Mouse (Mus musculus): ENCODE data around the gene Kcnmb2. TPM values are rescaled to one million over a fixed set of nuclear protein-coding genes. Genes with fewer than 3 reads are reported as not detected.
A peak's percentile ranks its signal among the peaks of the same experiment; 100 is the strongest.

The Kcnmb2 gene
- polyA plus RNA-seq, 1 experiment from 2014 or later: 13.2 TPM

DNA sequence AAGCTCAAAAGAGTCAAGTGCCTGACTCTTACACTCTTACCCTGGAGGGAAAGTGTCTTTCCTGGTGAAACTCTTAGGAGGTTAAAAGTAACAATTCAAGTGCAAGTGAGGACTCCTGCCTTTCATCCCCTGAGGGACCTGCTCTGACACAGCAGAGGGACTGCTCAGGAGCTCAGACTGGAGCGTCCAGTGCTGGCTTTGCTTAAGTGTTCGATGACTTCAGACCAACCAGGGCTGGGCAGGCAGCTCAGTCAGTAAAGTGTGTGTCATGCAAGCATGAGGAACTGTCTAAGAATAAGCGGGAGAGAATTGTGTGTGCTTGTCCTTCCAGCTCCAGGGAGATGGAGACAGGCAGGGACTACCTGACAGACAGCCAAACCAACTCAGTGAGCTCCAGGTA is 9.4 kb downstream of the Kcnmb2 start:
- H3K36me3 ChIP-seq (ENCODE audit: control insufficient read depth, insufficient read depth, low read length): no peaks in the 10 kb centered on the region
- ATAC-seq: peak; percentile 55; the same call in 1 of the 2 replicates
- H3K9ac ChIP-seq (ENCODE audit: low read depth, low read length): no peak overlapping the region
- H3K9me3 ChIP-seq (replicated peaks; ENCODE audit: control insufficient read depth, low read length, poor library complexity, severe bottlenecking): no peaks in the 10 kb centered on the region
- H3K4me3 ChIP-seq (ENCODE audit: low read depth, low read length): no peak overlapping the region
- no peaks in the 10 kb centered on the region for H3K27me3 ChIP-seq (ENCODE audit: control insufficient read depth, insufficient read depth, low read depth, low read length)
- H3K4me1 ChIP-seq (ENCODE audit: control insufficient read depth, insufficient read depth, low read length): peaks cover 3% of the 10 kb centered on the region; the same call in 1 of the 2 replicates
- 62% methylated on average over 3 of the region's 3 CpGs for WGBS
- H3K27ac ChIP-seq (ENCODE audit: low read length): no peak overlapping the region
- H3K4me2 ChIP-seq (ENCODE audit: low read length): no peak overlapping the region

- ATAC-seq: no peak
- H3K36me3 ChIP-seq (ENCODE audit: control insufficient read depth, insufficient read depth, low read length): no peaks in the 10 kb centered on the region; the same call in 1 of the 2 replicates
- H3K4me2 ChIP-seq (ENCODE audit: low read length): no peak overlapping the region
- no peaks in the 10 kb centered on the region for H3K27me3 ChIP-seq (ENCODE audit: control insufficient read depth, insufficient read depth, low read depth, low read length)
- no peak overlapping the region for H3K4me3 ChIP-seq (ENCODE audit: low read depth, low read length)
- H3K4me1 ChIP-seq (ENCODE audit: control insufficient read depth, insufficient read depth, low read length): no peaks in the 10 kb centered on the region
- H3K9ac ChIP-seq (ENCODE audit: low read depth, low read length): no peak overlapping the region
- H3K9me3 ChIP-seq (replicated peaks; ENCODE audit: control insufficient read depth, low read length, poor library complexity, severe bottlenecking): no peaks in the 10 kb centered on the region
- 93% methylated on average over 1 of the region's 1 CpGs for WGBS
- no peak overlapping the region for H3K27ac ChIP-seq (ENCODE audit: low read length)
Measured at GRCm38 (mm10) chr3:31928544-31928943, 26.2 kb downstream of the Kcnmb2 start.

GRCm38 (mm10) chr3:31934704-31935103 is 32.4 kb downstream of the Kcnmb2 start:
- no peak overlapping the region for H3K4me2 ChIP-seq (ENCODE audit: low read length)
- no peaks in the 10 kb centered on the region; the same call in 1 of the 2 replicates for H3K36me3 ChIP-seq (ENCODE audit: control insufficient read depth, insufficient read depth, low read length)
- no peak overlapping the region for H3K27ac ChIP-seq (ENCODE audit: low read length)
- ATAC-seq: no peak
- no peaks in the 10 kb centered on the region for H3K27me3 ChIP-seq (ENCODE audit: control insufficient read depth, insufficient read depth, low read depth, low read length)
- no peak overlapping the region for H3K4me3 ChIP-seq (ENCODE audit: low read depth, low read length)
- no peaks in the 10 kb centered on the region for H3K9me3 ChIP-seq (replicated peaks; ENCODE audit: control insufficient read depth, low read length, poor library complexity, severe bottlenecking)
- H3K4me1 ChIP-seq (ENCODE audit: control insufficient read depth, insufficient read depth, low read length): no peaks in the 10 kb centered on the region
- 56% methylated on average over 1 of the region's 1 CpGs for WGBS
- H3K9ac ChIP-seq (ENCODE audit: low read depth, low read length): no peak overlapping the region

DNA sequence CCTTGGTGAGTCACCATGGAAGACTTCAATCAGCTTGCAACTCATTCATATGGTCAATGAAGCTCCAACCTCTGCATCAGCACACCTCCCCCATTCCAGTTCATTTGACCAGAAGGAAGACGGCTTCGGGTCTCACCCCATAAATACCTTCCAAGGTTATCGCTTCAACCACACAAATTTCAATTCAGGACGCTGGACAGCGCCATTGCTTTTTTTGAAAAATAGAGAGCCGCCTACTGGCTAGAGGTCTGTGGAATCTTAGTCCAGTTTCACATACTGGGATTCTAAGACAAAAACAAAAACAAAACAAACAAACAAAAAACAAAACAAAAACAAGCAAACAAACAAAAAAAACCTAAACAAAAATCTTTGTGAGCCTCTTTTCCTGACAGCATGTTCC is 39.2 kb downstream of the Kcnmb2 start:
- no peak overlapping the region for H3K27ac ChIP-seq (ENCODE audit: low read length)

GRCm38 (mm10) chr3:31954213-31954612 is 51.9 kb downstream of the Kcnmb2 start:
- Histone ChIP-seq H3K9me3 (replicated peaks; ENCODE audit: control insufficient read depth, low read length, poor library complexity, severe bottlenecking) (no peaks in the 10 kb centered on the region), H3K27me3 (ENCODE audit: control insufficient read depth, insufficient read depth, low read depth, low read length) (no peaks in the 10 kb centered on the region), H3K27ac (ENCODE audit: low read length) (no peak overlapping the region), H3K4me2 (ENCODE audit: low read length) (no peak overlapping the region), H3K36me3 (ENCODE audit: control insufficient read depth, insufficient read depth, low read length) (no peaks in the 10 kb centered on the region), H3K4me1 (ENCODE audit: control insufficient read depth, insufficient read depth, low read length) (0 out of 2 replicates have a peak, but pooled peaks cover 2% of the 10 kb centered on the region), H3K4me3 (ENCODE audit: low read depth, low read length) (no peak overlapping the region), H3K9ac (ENCODE audit: low read depth, low read length) (no peak overlapping the region)
- ATAC-seq: no peak
- WGBS: 52% methylated on average over 3 of the region's 3 CpGs

More for the DNA sequence above, 39.2 kb downstream of the Kcnmb2 start:
- no peak overlapping the region for H3K9ac ChIP-seq (ENCODE audit: low read depth, low read length)
- no peak overlapping the region for H3K4me3 ChIP-seq (ENCODE audit: low read depth, low read length)
- H3K4me2 ChIP-seq (ENCODE audit: low read length): no peak overlapping the region
- H3K9me3 ChIP-seq (replicated peaks; ENCODE audit: control insufficient read depth, low read length, poor library complexity, severe bottlenecking): no peaks in the 10 kb centered on the region
- H3K4me1 ChIP-seq (ENCODE audit: control insufficient read depth, insufficient read depth, low read length): no peaks in the 10 kb centered on the region
- no peak for ATAC-seq
- no peaks in the 10 kb centered on the region for H3K36me3 ChIP-seq (ENCODE audit: control insufficient read depth, insufficient read depth, low read length)
- H3K27me3 ChIP-seq (ENCODE audit: control insufficient read depth, insufficient read depth, low read depth, low read length): no peaks in the 10 kb centered on the region
- 32% methylated on average over 6 of the region's 6 CpGs for WGBS

- Histone ChIP-seq H3K4me1 (ENCODE audit: control insufficient read depth, insufficient read depth, low read length) (peaks cover 2% of the 10 kb centered on the region; the same call in 1 of the 2 replicates), H3K27me3 (ENCODE audit: control insufficient read depth, insufficient read depth, low read depth, low read length) (no peaks in the 10 kb centered on the region), H3K4me3 (ENCODE audit: low read depth, low read length) (no peak overlapping the region), H3K27ac (ENCODE audit: low read length) (no peak overlapping the region), H3K4me2 (ENCODE audit: low read length) (no peak overlapping the region), H3K9me3 (replicated peaks; ENCODE audit: control insufficient read depth, low read length, poor library complexity, severe bottlenecking) (no peaks in the 10 kb centered on the region), H3K9ac (ENCODE audit: low read depth, low read length) (no peak overlapping the region), H3K36me3 (ENCODE audit: control insufficient read depth, insufficient read depth, low read length) (no peaks in the 10 kb centered on the region)
- ATAC-seq: no peak
- WGBS: 76% methylated on average over 2 of the region's 2 CpGs
Measured at GRCm38 (mm10) chr3:31955004-31955403, 52.7 kb downstream of the Kcnmb2 start.

- no peak overlapping the region for H3K4me3 ChIP-seq (ENCODE audit: low read depth, low read length)
- H3K27ac ChIP-seq (ENCODE audit: low read length): no peak overlapping the region
- H3K27me3 ChIP-seq (ENCODE audit: control insufficient read depth, insufficient read depth, low read depth, low read length): no peaks in the 10 kb centered on the region
- H3K4me1 ChIP-seq (ENCODE audit: control insufficient read depth, insufficient read depth, low read length): no peaks in the 10 kb centered on the region; the same call in none of the 2 replicates
- H3K9me3 ChIP-seq (replicated peaks; ENCODE audit: control insufficient read depth, low read length, poor library complexity, severe bottlenecking): no peaks in the 10 kb centered on the region
- ATAC-seq: no peak
- no peak overlapping the region for H3K4me2 ChIP-seq (ENCODE audit: low read length)
- no peaks in the 10 kb centered on the region for H3K36me3 ChIP-seq (ENCODE audit: control insufficient read depth, insufficient read depth, low read length)
- H3K9ac ChIP-seq (ENCODE audit: low read depth, low read length): no peak overlapping the region
- WGBS: 63% methylated on average over 5 of the region's 5 CpGs
Measured at GRCm38 (mm10) chr3:31959821-31960220, 57.5 kb downstream of the Kcnmb2 start.

DNA sequence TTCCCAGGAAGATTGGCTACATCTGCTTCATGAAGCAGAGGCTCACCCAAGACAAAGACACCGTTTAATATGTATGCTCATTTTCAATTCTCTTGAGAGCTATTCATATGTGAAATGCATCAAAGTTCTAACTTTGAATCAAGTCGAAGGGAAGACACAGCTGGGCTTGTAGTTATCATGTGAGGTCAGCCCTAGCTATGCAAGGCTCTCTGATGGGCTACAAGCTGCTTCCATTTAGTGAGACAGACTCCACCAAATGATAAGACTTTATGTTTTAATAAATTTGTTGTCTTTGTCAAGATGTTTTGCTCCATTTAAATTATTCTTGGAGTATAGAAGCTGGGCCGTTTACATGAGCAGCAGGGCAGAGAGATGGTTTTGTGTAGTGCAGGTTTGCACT is 58.9 kb downstream of the Kcnmb2 start:
- 32% methylated on average over 3 of the region's 3 CpGs for WGBS
- Histone ChIP-seq H3K9ac (ENCODE audit: low read depth, low read length) (no peak overlapping the region), H3K4me2 (ENCODE audit: low read length) (no peak overlapping the region), H3K27me3 (ENCODE audit: control insufficient read depth, insufficient read depth, low read depth, low read length) (no peaks in the 10 kb centered on the region), H3K4me1 (ENCODE audit: control insufficient read depth, insufficient read depth, low read length) (no peaks in the 10 kb centered on the region; the same call in none of the 2 replicates), H3K9me3 (replicated peaks; ENCODE audit: control insufficient read depth, low read length, poor library complexity, severe bottlenecking) (no peaks in the 10 kb centered on the region), H3K27ac (ENCODE audit: low read length) (no peak overlapping the region), H3K36me3 (ENCODE audit: control insufficient read depth, insufficient read depth, low read length) (no peaks in the 10 kb centered on the region), H3K4me3 (ENCODE audit: low read depth, low read length) (no peak overlapping the region)
- no peak for ATAC-seq

- Histone ChIP-seq H3K9me3 (replicated peaks; ENCODE audit: control insufficient read depth, low read length, poor library complexity, severe bottlenecking) (no peaks in the 10 kb centered on the region), H3K4me1 (ENCODE audit: control insufficient read depth, insufficient read depth, low read length) (no peaks in the 10 kb centered on the region; the same call in none of the 2 replicates), H3K36me3 (ENCODE audit: control insufficient read depth, insufficient read depth, low read length) (no peaks in the 10 kb centered on the region), H3K4me2 (ENCODE audit: low read length) (no peak overlapping the region), H3K9ac (ENCODE audit: low read depth, low read length) (no peak overlapping the region), H3K27ac (ENCODE audit: low read length) (no peak overlapping the region), H3K27me3 (ENCODE audit: control insufficient read depth, insufficient read depth, low read depth, low read length) (no peaks in the 10 kb centered on the region), H3K4me3 (ENCODE audit: low read depth, low read length) (no peak overlapping the region)
- no peak for ATAC-seq
- WGBS: 98% methylated on average over 3 of the region's 3 CpGs
Measured at GRCm38 (mm10) chr3:31963076-31963475, 60.8 kb downstream of the Kcnmb2 start.

Measured in midbrain, embryonic 16.5 days (tissue).